Mouse (Mus musculus): Measurements from ENCODE around the gene Aqp6. TPM values are rescaled to one million over a fixed set of nuclear protein-coding genes. Genes with fewer than 3 reads are reported as not detected.

Aqp6 gene
- polyA plus RNA-seq, 1 experiment from 2014 or later: not detected

DNA sequence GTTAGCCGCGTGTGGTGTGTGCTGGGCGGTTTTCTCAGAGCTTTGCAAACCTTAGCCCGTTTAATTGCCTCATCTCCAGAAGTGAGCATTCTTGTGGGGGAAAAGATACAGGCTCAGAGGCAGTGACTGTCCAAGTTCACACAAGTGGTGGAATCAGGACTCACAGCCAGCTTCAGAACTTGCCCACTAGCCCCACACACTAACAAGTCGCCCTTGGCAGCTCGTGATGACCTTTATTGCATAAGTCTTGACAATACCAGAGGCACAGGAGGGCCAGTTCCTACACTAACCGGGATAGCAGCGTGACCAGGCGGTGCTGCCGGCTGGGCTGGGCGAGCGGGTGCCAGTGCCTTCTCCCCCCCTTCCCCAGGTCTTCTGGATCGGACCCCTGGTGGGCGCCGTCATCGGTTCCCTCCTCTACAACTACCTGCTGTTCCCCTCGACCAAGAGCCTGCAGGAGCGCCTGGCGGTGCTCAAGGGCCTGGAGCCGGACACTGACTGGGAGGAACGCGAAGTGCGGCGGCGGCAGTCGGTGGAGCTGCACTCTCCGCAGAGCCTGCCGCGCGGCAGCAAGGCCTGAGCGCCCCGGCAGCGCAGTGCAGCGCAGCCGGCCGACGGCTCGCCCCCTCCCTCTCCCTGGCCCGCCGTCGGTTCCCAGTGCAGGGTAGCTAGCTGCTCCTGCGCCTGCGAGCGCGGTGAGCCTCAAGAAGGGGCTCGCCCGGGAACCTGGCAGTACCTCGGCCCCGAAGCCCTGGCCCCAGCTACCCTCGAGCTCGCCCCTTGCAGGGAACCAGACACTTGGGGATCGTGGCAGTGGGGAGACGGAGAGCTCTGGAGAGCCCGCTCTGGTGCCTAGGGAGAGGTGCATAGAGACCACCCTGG lies 17.5 kb upstream of the Aqp6 start:
- H3K9ac ChIP-seq (ENCODE audit: low read length): no peak overlapping the region
- no peak; the same call in 1 of the 2 replicates for ATAC-seq (replicated peaks; ENCODE audit: low FRiP score, low TSS enrichment, low read depth)
- 3% methylated on average over 49 of the region's 54 CpGs for whole genome bisulfite sequencing

DNA sequence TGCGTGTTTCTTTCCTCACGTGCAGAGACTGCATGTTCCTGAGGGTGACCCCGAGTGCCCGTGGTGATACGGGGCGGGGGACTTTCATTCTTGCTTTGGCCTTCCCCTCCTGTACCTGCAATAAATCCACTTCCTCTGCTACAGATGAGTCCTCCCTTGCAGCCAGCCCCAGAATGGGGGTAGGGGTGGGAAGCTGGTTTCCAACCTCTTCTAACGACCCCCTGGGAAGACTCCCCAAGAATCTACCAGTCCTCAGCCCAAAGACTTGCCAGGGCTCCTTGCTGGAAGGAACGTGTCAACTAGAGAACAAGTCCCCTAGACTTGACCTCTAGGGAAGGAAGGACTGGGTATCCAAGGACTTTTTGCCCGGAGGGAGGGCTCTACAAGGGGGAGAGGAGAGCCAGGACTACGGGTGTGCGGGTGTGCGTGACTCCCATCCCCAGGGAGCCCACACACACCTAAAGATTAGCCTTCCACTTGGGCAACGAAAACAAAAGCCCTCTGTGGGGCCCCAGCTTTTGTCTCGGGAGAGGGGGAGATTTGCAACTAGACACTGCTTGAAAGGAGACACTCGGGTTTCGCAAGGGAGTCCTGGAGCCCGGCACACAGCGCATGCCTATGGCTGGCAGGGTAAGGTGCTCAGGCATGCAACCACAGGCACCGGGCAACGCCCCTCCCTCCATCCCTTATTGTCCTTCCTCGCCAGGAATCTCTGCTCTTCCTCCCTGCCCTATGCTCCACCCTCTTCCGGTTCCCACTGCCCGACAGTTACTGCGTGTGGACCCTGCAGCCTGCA lies 16.6 kb upstream of the Aqp6 start:
- ATAC-seq (replicated peaks; ENCODE audit: low FRiP score, low TSS enrichment, low read depth): 0 out of 2 replicates have a peak, but pooled peaks have one; percentile 37

More for the DNA sequence above, 17.5 kb upstream of the Aqp6 start:
- Histone ChIP-seq H3K4me3 (ENCODE audit: low read depth, low read length) (peak overlapping the region; percentile 19; the same call in 1 of the 2 replicates), H3K27me3 (replicated peaks; ENCODE audit: control insufficient read depth, insufficient read depth, low read length) (peaks cover 97% of the 10 kb centered on the region), H3K9me3 (ENCODE audit: control insufficient read depth, low read length) (no peaks in the 10 kb centered on the region), H3K4me1 (replicated peaks; ENCODE audit: control insufficient read depth, insufficient read depth, low read length) (peaks cover 12% of the 10 kb centered on the region), H3K36me3 (ENCODE audit: control insufficient read depth, insufficient read depth, low read length) (no peaks in the 10 kb centered on the region), H3K4me2 (ENCODE audit: low read length) (peak overlapping the region; percentile 41), H3K27ac (ENCODE audit: low read depth) (no peak overlapping the region)
- DNase-seq (ENCODE audit: low spot score): peak; percentile 76

DNA sequence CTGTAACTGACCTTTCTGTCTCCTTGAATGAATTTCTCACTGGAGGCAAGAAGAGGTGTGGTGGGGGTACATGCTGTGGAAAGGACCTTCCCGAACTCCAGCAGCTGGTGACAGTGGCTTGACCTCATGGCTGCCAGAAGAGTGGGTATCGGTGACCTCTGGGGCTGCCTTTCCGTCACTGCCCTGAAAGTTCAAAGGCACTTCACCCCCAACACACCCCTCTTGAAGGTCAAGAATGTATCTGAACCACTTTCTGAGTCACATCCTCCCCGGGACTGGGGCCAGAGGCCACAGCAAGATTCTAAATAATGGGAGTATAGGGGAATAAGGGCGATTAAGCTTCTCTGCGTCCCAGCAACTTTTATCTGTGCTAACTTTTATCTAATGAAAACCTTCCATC lies 15.5 kb upstream of the Aqp6 start:
- Histone ChIP-seq H3K4me1 (replicated peaks; ENCODE audit: control insufficient read depth, insufficient read depth, low read length) (peaks cover 12% of the 10 kb centered on the region), H3K36me3 (ENCODE audit: control insufficient read depth, insufficient read depth, low read length) (no peaks in the 10 kb centered on the region), H3K9me3 (ENCODE audit: control insufficient read depth, low read length) (no peaks in the 10 kb centered on the region), H3K9ac (ENCODE audit: low read length) (no peak overlapping the region), H3K27me3 (replicated peaks; ENCODE audit: control insufficient read depth, insufficient read depth, low read length) (peaks cover 98% of the 10 kb centered on the region), H3K4me3 (ENCODE audit: low read depth, low read length) (no peak overlapping the region), H3K27ac (ENCODE audit: low read depth) (no peak overlapping the region), H3K4me2 (ENCODE audit: low read length) (no peak overlapping the region)
- WGBS: 63% methylated on average over 6 of the region's 6 CpGs
- no peak for ATAC-seq (replicated peaks; ENCODE audit: low FRiP score, low TSS enrichment, low read depth)
- no peak for DNase-seq (ENCODE audit: low spot score)

More for the DNA sequence above, 16.6 kb upstream of the Aqp6 start:
- Histone ChIP-seq H3K4me3 (ENCODE audit: low read depth, low read length) (peak overlapping the region; percentile 23), H3K27me3 (replicated peaks; ENCODE audit: control insufficient read depth, insufficient read depth, low read length) (peaks cover 98% of the 10 kb centered on the region), H3K9ac (ENCODE audit: low read length) (no peak overlapping the region), H3K9me3 (ENCODE audit: control insufficient read depth, low read length) (no peaks in the 10 kb centered on the region), H3K27ac (ENCODE audit: low read depth) (no peak overlapping the region), H3K4me2 (ENCODE audit: low read length) (peak overlapping the region; percentile 41), H3K36me3 (ENCODE audit: control insufficient read depth, insufficient read depth, low read length) (no peaks in the 10 kb centered on the region), H3K4me1 (replicated peaks; ENCODE audit: control insufficient read depth, insufficient read depth, low read length) (peaks cover 12% of the 10 kb centered on the region)
- under 1% methylated on average over 24 of the region's 24 CpGs for WGBS
- DNase-seq (ENCODE audit: low spot score): no peak

DNA sequence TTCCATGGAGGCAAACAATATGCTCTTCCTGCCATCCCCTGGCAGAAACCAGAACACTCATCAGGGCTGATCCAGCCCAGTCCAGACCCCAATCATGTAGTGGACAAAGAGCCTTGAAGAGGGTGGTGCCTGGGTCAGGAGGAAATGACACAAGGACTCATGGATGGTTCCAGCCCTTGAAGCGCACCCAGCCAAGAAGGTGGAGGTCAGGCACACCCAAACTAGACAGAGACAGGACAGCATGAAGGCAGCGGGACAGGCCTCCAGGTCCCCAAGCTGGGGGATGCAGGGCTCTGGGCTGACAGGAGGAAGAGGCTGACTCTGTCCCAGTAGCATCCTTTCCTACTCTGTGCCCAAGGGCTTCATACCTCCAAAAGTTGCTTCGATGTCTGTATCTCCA lies 14.7 kb upstream of the Aqp6 start:
- Histone ChIP-seq H3K9ac (ENCODE audit: low read length) (no peak overlapping the region), H3K36me3 (ENCODE audit: control insufficient read depth, insufficient read depth, low read length) (no peaks in the 10 kb centered on the region), H3K4me2 (ENCODE audit: low read length) (no peak overlapping the region), H3K4me1 (replicated peaks; ENCODE audit: control insufficient read depth, insufficient read depth, low read length) (peaks cover 12% of the 10 kb centered on the region), H3K27me3 (replicated peaks; ENCODE audit: control insufficient read depth, insufficient read depth, low read length) (peaks cover 98% of the 10 kb centered on the region), H3K27ac (ENCODE audit: low read depth) (no peak overlapping the region), H3K4me3 (ENCODE audit: low read depth, low read length) (no peak overlapping the region), H3K9me3 (ENCODE audit: control insufficient read depth, low read length) (no peaks in the 10 kb centered on the region)
- DNase-seq (ENCODE audit: low spot score): no peak
- ATAC-seq (replicated peaks; ENCODE audit: low FRiP score, low TSS enrichment, low read depth): no peak
- 87% methylated on average over 3 of the region's 3 CpGs for WGBS

DNA sequence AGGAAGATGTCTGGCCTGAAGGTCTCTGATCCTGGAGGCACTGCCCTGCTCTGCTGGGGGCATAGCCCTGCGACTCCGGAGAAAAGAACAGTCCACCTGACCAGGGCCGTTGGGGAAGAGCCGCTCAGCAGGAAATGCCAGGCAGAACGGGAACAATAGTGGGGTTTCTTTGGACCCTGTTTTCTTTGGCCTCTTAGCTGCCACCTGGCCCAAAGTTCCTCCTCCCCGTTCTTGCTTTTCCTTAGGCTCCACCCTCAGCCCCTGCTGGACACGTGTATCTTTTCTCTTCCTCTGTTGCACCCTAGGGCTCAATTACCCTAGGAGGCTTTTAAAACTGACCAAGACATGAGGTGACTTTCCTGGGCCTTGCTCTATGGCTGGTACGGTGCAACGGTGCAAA lies 12.0 kb upstream of the Aqp6 start:
- Histone ChIP-seq H3K27ac (ENCODE audit: low read depth) (no peak overlapping the region), H3K4me1 (replicated peaks; ENCODE audit: control insufficient read depth, insufficient read depth, low read length) (peaks cover 10% of the 10 kb centered on the region), H3K4me2 (ENCODE audit: low read length) (no peak overlapping the region), H3K27me3 (replicated peaks; ENCODE audit: control insufficient read depth, insufficient read depth, low read length) (peaks cover 100% of the 10 kb centered on the region), H3K4me3 (ENCODE audit: low read depth, low read length) (no peak overlapping the region), H3K36me3 (ENCODE audit: control insufficient read depth, insufficient read depth, low read length) (no peaks in the 10 kb centered on the region), H3K9ac (ENCODE audit: low read length) (no peak overlapping the region), H3K9me3 (ENCODE audit: control insufficient read depth, low read length) (no peaks in the 10 kb centered on the region)
- ATAC-seq (replicated peaks; ENCODE audit: low FRiP score, low TSS enrichment, low read depth): no peak
- WGBS: 11% methylated on average over 9 of the region's 9 CpGs
- DNase-seq (ENCODE audit: low spot score): no peak

- 20% methylated on average over 7 of the region's 7 CpGs for WGBS
- H3K27me3 ChIP-seq (replicated peaks; ENCODE audit: control insufficient read depth, insufficient read depth, low read length): peaks cover 100% of the 10 kb centered on the region
- H3K4me1 ChIP-seq (replicated peaks; ENCODE audit: control insufficient read depth, insufficient read depth, low read length): peaks cover 5% of the 10 kb centered on the region
- ATAC-seq (replicated peaks; ENCODE audit: low FRiP score, low TSS enrichment, low read depth): no peak
- H3K9me3 ChIP-seq (ENCODE audit: control insufficient read depth, low read length): no peaks in the 10 kb centered on the region
- H3K36me3 ChIP-seq (ENCODE audit: control insufficient read depth, insufficient read depth, low read length): no peaks in the 10 kb centered on the region
- H3K4me2 ChIP-seq (ENCODE audit: low read length): no peak overlapping the region
- no peak overlapping the region for H3K4me3 ChIP-seq (ENCODE audit: low read depth, low read length)
- no peak overlapping the region for H3K9ac ChIP-seq (ENCODE audit: low read length)
- no peak for DNase-seq (ENCODE audit: low spot score)
- no peak overlapping the region for H3K27ac ChIP-seq (ENCODE audit: low read depth)
These were observed 11.5 kb upstream of the Aqp6 start for GRCm38 (mm10) chr15:99589704-99590103.

- Histone ChIP-seq H3K36me3 (ENCODE audit: control insufficient read depth, insufficient read depth, low read length) (no peaks in the 10 kb centered on the region), H3K9me3 (ENCODE audit: control insufficient read depth, low read length) (no peaks in the 10 kb centered on the region), H3K27me3 (replicated peaks; ENCODE audit: control insufficient read depth, insufficient read depth, low read length) (peaks cover 100% of the 10 kb centered on the region), H3K4me3 (ENCODE audit: low read depth, low read length) (peak within 1 kb of the TSS; percentile 36), H3K4me2 (ENCODE audit: low read length) (peak within 1 kb of the TSS; percentile 60), H3K4me1 (replicated peaks; ENCODE audit: control insufficient read depth, insufficient read depth, low read length) (no peaks in the 10 kb centered on the region; the same call in 1 of the 2 replicates), H3K9ac (ENCODE audit: low read length) (no peak within 1 kb of the TSS; the same call in 1 of the 2 replicates), H3K27ac (ENCODE audit: low read depth) (no peak within 1 kb of the TSS)
- ATAC-seq (replicated peaks; ENCODE audit: low FRiP score, low TSS enrichment, low read depth): 0 out of 2 replicates have a peak, but pooled peaks have one; percentile 47
- WGBS: 2% methylated on average over 58 of the region's 83 CpGs
- DNase-seq (ENCODE audit: low spot score): no peak
These were observed 10.6 kb upstream of the Aqp6 start, which contains the start of gene Aqp5 for GRCm38 (mm10) chr15:99590429-99591084. Gene Aqp5 (plus strand): TSS chr15:99590782.

DNA sequence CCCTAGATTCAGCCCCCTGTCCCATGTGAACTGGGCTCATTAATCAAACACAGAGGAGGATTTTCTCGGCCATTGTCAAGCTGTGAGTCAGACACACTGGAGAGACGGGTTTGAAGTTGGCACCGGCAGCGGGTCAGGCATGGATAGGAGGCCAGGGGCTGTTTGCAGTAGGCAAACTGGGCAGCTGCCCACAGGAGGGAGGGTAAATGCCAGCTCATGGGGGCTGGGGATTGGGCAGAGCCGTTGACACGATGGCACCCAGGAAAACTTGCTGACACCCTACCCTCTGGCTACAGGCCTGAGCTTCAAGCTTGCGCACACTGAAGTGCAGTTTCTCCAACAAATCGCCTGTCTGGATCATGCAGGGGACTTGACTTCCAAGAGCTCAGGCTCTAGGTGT lies 9.0 kb upstream of the Aqp6 start:
- no peak for DNase-seq (ENCODE audit: low spot score)
- WGBS: 77% methylated on average over 8 of the region's 8 CpGs
- Histone ChIP-seq H3K27me3 (replicated peaks; ENCODE audit: control insufficient read depth, insufficient read depth, low read length) (peaks cover 91% of the 10 kb centered on the region), H3K36me3 (ENCODE audit: control insufficient read depth, insufficient read depth, low read length) (no peaks in the 10 kb centered on the region), H3K4me2 (ENCODE audit: low read length) (no peak overlapping the region), H3K9ac (ENCODE audit: low read length) (no peak overlapping the region), H3K9me3 (ENCODE audit: control insufficient read depth, low read length) (no peaks in the 10 kb centered on the region), H3K4me3 (ENCODE audit: low read depth, low read length) (no peak overlapping the region), H3K4me1 (replicated peaks; ENCODE audit: control insufficient read depth, insufficient read depth, low read length) (no peaks in the 10 kb centered on the region; the same call in 1 of the 2 replicates), H3K27ac (ENCODE audit: low read depth) (no peak overlapping the region)
- ATAC-seq (replicated peaks; ENCODE audit: low FRiP score, low TSS enrichment, low read depth): no peak

All from intestine, embryonic 14.5 days (tissue).